Mouse (Mus musculus) intestine, postnatal 0 days (tissue): ENCODE measurements around the gene Vldlr. TPM values are rescaled to one million over a fixed set of nuclear protein-coding genes. Genes with fewer than 3 reads are reported as not detected.
A peak's percentile ranks its signal among the peaks of the same experiment; 100 is the strongest.

Experiments used
- ATAC-seq: fragments of 200-750 bp; cut with Nextera tagmentation; 2 replicates; pipeline ENCODE4 v1.8.0; 2017; ENCODE audit warnings: mild to moderate bottlenecking, moderate TSS enrichment, moderate library complexity
- H3K27ac ChIP-seq: fragments of 300-500 bp; sonication (generic); 2 replicates; pipeline ENCODE4 v1.5.1; 2014; ENCODE audit warnings: mild to moderate bottlenecking, low read depth, low read length, moderate library complexity
- H3K27me3 ChIP-seq: fragments of 300-500 bp; sonication (generic); replicated peaks from 2 replicates; pipeline ENCODE4 v1.6.1; 2014; ENCODE audit warnings: low read length, mixed read lengths; ENCODE audit not compliant: control insufficient read depth, insufficient read depth
- H3K36me3 ChIP-seq: fragments of 300-500 bp; sonication (generic); 2 replicates; pipeline ENCODE4 v1.6.1; 2014; ENCODE audit warnings: mild to moderate bottlenecking, moderate library complexity; ENCODE audit not compliant: control insufficient read depth, insufficient read depth
- H3K4me1 ChIP-seq: fragments of 300-500 bp; sonication (generic); replicated peaks from 2 replicates; pipeline ENCODE4 v1.6.1; 2014; ENCODE audit warnings: antibody characterized with exemption, low read length, mixed read lengths; ENCODE audit not compliant: control insufficient read depth, insufficient read depth
- H3K4me2 ChIP-seq: fragments of 300-500 bp; sonication (generic); replicated peaks from 2 replicates; pipeline ENCODE4 v1.6.1; 2014; ENCODE audit warnings: low read depth, mild to moderate bottlenecking, moderate library complexity
- H3K4me3 ChIP-seq: fragments of 300-500 bp; sonication (generic); 2 replicates; pipeline ENCODE4 v1.5.1; 2014; ENCODE audit warnings: low read depth, low read length
- H3K9ac ChIP-seq: fragments of 300-500 bp; sonication (generic); 2 replicates; pipeline ENCODE4 v1.6.1; 2014; ENCODE audit warnings: mild to moderate bottlenecking, low read depth, low read length
- H3K9me3 ChIP-seq: fragments of 300-500 bp; sonication (generic); 2 replicates; pipeline ENCODE4 v1.6.1; 2016; ENCODE audit warnings: mixed run types; ENCODE audit not compliant: control insufficient read depth
- CTCF ChIP-seq: sonication (generic); IDR thresholded peaks from 2 replicates; pipeline ENCODE4 v1.5.1; 2016; ENCODE audit warnings: low read depth, mild to moderate bottlenecking, control low read depth, antibody characterized with exemption, moderate library complexity
- WGBS: fragments of 180-500 bp; shearing (Covaris S2); extraction: QIAGEN DNeasy Blood & Tissue Kit; methylation state at CpG from one replicate; pipeline ENCODE4 v1.1.7; 2014; 5-methylcytosine and 5-hydroxymethylcytosine counted together
- polyA plus RNA-seq: library from polyadenylated mRNA; unstranded; fragments of >200 nt; fragmentation: Nextera tagmentation; extraction: Ambion mirVana; gene quantifications from 2 replicates; pipeline ENCODE4 v1.2.1, GENCODE M21; 2015

Gene Vldlr
- 2.2 and 3.1 TPM in 2 replicates for polyA plus RNA-seq

DNA sequence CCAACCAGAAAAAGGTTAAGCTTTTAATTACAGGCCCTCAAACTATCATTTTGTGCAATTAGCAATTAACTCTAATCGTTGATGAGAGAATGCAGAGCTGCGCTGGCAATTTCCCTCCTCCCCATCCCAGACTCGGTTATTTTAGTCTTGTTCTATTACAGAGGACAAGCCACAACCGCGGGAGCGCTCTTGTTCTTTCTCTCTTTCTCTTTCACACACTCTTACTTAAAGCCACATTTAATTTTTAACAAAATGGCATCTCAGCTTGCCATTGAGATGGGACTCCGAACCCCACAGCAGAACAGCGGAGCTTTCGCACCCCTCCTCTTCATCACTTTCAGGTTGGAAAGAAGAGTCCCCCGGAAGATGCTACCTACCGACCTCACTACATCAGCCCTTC lies at the start of gene Vldlr:
Gene Vldlr, plus strand, starts transcription at position 167 of the 400 bp plus-strand sequence.
- Histone ChIP-seq H3K36me3 (no peaks in the 10 kb centered on the region), H3K27me3 (peaks cover 16% of the 10 kb centered on the region; the same call in 1 of the 2 replicates), H3K27ac (no peak within 1 kb of the TSS), H3K9me3 (no peaks in the 10 kb centered on the region), H3K4me3 (peak within 1 kb of the TSS; percentile 65), H3K4me2 (peak within 1 kb of the TSS; percentile 99), H3K9ac (peak within 1 kb of the TSS; percentile 52), H3K4me1 (0 out of 2 replicates have a peak, but pooled peaks cover 4% of the 10 kb centered on the region)
- TF ChIP-seq CTCF = no peak
- 4% methylated on average over 11 of the region's 11 CpGs for WGBS
- ATAC-seq = no peak

DNA sequence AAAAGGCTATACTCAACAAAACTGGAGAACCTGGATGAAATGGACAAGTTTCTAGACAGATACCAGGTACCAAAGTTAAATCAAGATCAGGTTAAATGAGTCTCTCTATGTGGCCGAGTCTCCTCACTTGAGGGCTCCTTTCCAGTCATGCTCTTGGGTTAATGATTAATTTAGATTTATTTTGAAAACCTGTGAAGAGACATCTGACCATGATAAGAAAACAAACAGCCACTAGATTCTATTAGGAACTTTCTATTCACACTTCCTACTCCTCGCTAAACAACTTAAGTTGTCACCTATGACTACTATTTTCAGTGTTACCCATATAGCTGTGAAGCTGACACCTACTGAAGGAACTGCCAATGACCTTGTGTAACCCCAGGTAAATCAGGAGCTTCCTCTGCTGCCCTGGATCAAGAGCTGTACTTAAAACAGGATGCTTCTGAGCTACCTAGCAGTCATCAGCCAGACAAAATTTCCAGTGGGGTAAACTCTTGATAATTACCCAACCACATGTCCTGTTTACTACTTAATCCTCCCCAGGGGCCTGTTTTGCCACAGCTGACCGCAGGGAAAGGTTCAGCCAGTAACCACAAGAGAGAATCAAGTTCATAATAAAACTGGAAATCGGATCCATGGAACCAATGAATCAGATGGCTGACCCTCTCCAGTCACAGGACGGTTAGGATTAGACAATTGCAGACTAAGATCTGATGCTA lies 48.5 kb upstream of the Vldlr start:
- Histone ChIP-seq H3K36me3 (no peaks in the 10 kb centered on the region), H3K27me3 (no peaks in the 10 kb centered on the region), H3K9me3 (no peaks in the 10 kb centered on the region), H3K4me3 (no peak overlapping the region), H3K9ac (no peak overlapping the region), H3K27ac (no peak overlapping the region), H3K4me1 (no peaks in the 10 kb centered on the region), H3K4me2 (no peak overlapping the region)
- 59% methylated on average over 5 of the region's 5 CpGs for WGBS
- no peak for TF ChIP-seq CTCF
- ATAC-seq = no peak

DNA sequence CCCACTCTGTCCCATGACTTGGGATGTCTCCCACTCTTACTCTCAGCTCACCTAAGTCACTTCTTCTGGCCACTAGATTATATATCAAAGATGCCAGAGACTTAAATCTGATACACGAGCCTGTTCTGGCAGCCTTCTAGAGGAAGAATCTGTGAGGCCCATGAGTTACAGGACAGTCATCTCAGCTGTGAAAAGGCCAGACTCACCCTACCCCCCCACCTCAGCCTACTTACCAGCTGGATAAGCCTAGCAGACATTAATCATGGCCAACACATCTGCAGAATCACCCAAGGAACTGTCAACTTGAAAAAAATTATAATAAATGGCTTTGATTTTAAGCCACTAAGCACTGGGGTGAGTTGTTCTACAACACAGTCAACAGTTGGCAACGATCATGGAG lies 42.4 kb upstream of the Vldlr start:
- no peaks in the 10 kb centered on the region for H3K36me3 ChIP-seq
- H3K27me3 ChIP-seq = no peaks in the 10 kb centered on the region
- ATAC-seq = no peak
- no peak overlapping the region for H3K9ac ChIP-seq
- no peak overlapping the region for H3K4me2 ChIP-seq
- WGBS = 74% methylated on average over 2 of the region's 2 CpGs
- TF ChIP-seq CTCF = no peak
- no peak overlapping the region for H3K4me3 ChIP-seq
- no peak overlapping the region for H3K27ac ChIP-seq
- H3K9me3 ChIP-seq = no peaks in the 10 kb centered on the region
- no peaks in the 10 kb centered on the region for H3K4me1 ChIP-seq

DNA sequence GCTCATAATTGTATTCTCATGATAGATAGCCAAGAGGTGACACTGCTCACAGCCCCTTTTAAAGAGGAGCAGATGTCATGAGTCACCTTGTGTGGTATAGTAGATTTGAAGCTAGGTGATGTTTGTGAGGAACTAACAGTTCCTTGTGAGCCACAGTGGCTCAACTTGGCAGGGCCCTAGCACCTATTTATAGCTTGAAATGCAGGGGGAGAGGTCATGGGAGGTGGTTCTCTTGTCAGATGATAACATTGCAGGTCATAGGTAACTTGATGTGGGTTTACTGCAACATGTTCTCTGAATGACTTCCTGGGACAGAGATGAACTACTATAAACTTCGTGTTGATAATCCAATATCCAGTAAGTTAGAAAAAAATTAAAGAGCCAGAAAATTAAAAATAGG lies 40.7 kb upstream of the Vldlr start:
- Histone ChIP-seq H3K36me3 (no peaks in the 10 kb centered on the region), H3K9me3 (no peaks in the 10 kb centered on the region), H3K9ac (no peak overlapping the region), H3K4me3 (no peak overlapping the region), H3K27ac (no peak overlapping the region), H3K4me1 (no peaks in the 10 kb centered on the region), H3K4me2 (no peak overlapping the region), H3K27me3 (no peaks in the 10 kb centered on the region)
- TF ChIP-seq CTCF = no peak
- WGBS = 73% methylated on average over 1 of the region's 1 CpGs
- ATAC-seq = no peak

DNA sequence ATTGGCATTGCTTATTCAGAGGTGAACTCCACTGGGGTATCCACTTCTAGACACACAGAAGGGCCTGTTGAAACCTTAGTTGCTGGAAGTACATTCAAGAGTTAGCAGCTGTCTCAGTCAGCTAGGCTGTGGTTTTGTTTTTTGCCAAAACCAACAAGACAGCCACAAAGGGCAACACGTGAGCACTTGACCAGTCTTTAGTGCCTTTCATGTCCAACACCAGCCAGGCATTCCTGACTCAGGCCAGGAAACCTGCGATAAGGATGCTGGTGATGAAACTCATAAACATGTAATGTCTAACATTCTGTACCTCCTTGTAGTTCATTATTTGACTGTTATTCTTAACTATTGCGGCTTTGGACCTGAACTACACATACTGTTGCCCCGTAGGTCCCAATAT lies 39.7 kb upstream of the Vldlr start:
- Histone ChIP-seq H3K36me3 (no peaks in the 10 kb centered on the region), H3K4me2 (no peak overlapping the region), H3K4me3 (no peak overlapping the region), H3K9ac (no peak overlapping the region), H3K27ac (no peak overlapping the region), H3K4me1 (no peaks in the 10 kb centered on the region), H3K9me3 (no peaks in the 10 kb centered on the region), H3K27me3 (no peaks in the 10 kb centered on the region)
- no peak for TF ChIP-seq CTCF
- 96% methylated on average over 4 of the region's 4 CpGs for WGBS
- no peak for ATAC-seq

DNA sequence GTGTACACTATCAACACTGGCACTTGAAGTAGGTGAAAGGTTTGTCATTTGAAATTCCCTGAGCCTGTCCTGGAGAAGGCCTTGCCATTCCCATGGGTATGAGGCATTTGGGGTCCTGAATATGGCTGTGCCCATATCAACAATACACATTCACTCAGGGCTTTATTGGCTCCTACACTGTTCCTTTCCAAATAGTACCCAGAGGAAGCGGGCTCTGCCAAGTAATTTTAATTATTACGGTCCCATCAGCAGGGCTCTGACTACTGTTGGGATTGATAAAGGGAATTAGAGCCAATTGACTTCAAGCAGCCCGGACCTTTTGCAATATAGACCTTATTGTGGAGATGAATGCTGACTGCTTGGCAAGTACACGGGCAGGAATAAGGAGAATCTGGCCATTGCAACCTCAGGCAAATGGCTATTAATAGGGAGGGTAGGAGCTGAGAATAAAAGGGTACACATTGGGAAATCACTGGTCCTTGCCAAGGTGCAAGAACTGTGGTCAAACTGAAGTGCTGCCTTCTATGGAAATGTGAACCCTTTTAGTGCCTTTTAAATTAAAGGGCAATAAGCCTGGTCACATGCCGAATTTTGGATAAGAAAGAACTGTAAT lies 38.0 kb upstream of the Vldlr start:
- Histone ChIP-seq H3K4me1 (no peaks in the 10 kb centered on the region), H3K4me2 (no peak overlapping the region), H3K4me3 (no peak overlapping the region), H3K9ac (no peak overlapping the region), H3K27ac (no peak overlapping the region), H3K36me3 (no peaks in the 10 kb centered on the region), H3K27me3 (no peaks in the 10 kb centered on the region), H3K9me3 (no peaks in the 10 kb centered on the region)
- ATAC-seq = no peak
- WGBS = 83% methylated on average over 5 of the region's 5 CpGs
- no peak for TF ChIP-seq CTCF
